Mouse (Mus musculus) midbrain, embryonic 13.5 days (tissue): ENCODE measurements at regions not wholly inside any gene's neighbourhood (a gene's known extent, or its start where the extent isn't known, plus 50 kb on each side); places are given as distances from the start of the nearest gene placed in this dataset.

ENCODE experiments used
- ATAC-seq: fragments of 200-750 bp; cut with Nextera tagmentation; 2 replicates; pipeline ENCODE4 v1.8.0; 2017; ENCODE audit warnings: mild to moderate bottlenecking, moderate TSS enrichment, moderate library complexity
- H3K27ac ChIP-seq: fragments of 300-500 bp; sonication (generic); 2 replicates; pipeline ENCODE4 v1.5.1; 2015; ENCODE audit warnings: inconsistent platforms, mild to moderate bottlenecking, moderate library complexity
- H3K27me3 ChIP-seq: fragments of 300-500 bp; sonication (generic); 2 replicates; pipeline ENCODE4 v1.6.1; 2015; ENCODE audit warnings: mild to moderate bottlenecking, inconsistent platforms
- H3K36me3 ChIP-seq: fragments of 300-500 bp; sonication (generic); 2 replicates; pipeline ENCODE4 v1.6.1; 2015; ENCODE audit warnings: mild to moderate bottlenecking, inconsistent platforms
- H3K4me1 ChIP-seq: fragments of 300-500 bp; sonication (generic); replicated peaks from 2 replicates; pipeline ENCODE4 v1.6.1; 2015; ENCODE audit warnings: inconsistent platforms
- H3K4me2 ChIP-seq: fragments of 300-500 bp; sonication (generic); replicated peaks from 2 replicates; pipeline ENCODE4 v1.6.1; 2015; ENCODE audit warnings: moderate library complexity, mild to moderate bottlenecking, inconsistent platforms
- H3K4me3 ChIP-seq: fragments of 300-500 bp; sonication (generic); replicated peaks from 2 replicates; pipeline ENCODE4 v1.5.1; 2015; ENCODE audit warnings: mild to moderate bottlenecking, inconsistent platforms
- H3K9ac ChIP-seq: fragments of 300-500 bp; sonication (generic); replicated peaks from 2 replicates; pipeline ENCODE4 v1.6.1; 2015; ENCODE audit warnings: mild to moderate bottlenecking, inconsistent platforms
- H3K9me3 ChIP-seq: fragments of 300-500 bp; sonication (generic); 2 replicates; pipeline ENCODE4 v1.6.1; 2016; ENCODE audit warnings: mild to moderate bottlenecking, inconsistent platforms
- whole genome bisulfite sequencing: fragments of 180-500 bp; shearing (Covaris S2); methylation state at CpG from one replicate; pipeline ENCODE4 v1.1.7; 2015; 5-methylcytosine and 5-hydroxymethylcytosine counted together

GRCm38 (mm10) chr8:24215510-24216138 lies 510.0 kb downstream of the Adam3 start:
- H3K9ac ChIP-seq = no peak overlapping the region
- no peak for ATAC-seq
- no peak overlapping the region for H3K4me2 ChIP-seq
- H3K36me3 ChIP-seq = no peaks in the 10 kb centered on the region
- no peaks in the 10 kb centered on the region for H3K4me1 ChIP-seq
- no peak overlapping the region for H3K27ac ChIP-seq
- H3K27me3 ChIP-seq = no peaks in the 10 kb centered on the region
- whole genome bisulfite sequencing = 79% methylated on average over 9 of the region's 9 CpGs
- H3K4me3 ChIP-seq = no peak overlapping the region
- no peaks in the 10 kb centered on the region for H3K9me3 ChIP-seq

GRCm38 (mm10) chr8:24214315-24214714 lies 511.3 kb downstream of the Adam3 start:
- Histone ChIP-seq H3K36me3 (no peaks in the 10 kb centered on the region), H3K9ac (no peak overlapping the region), H3K9me3 (no peaks in the 10 kb centered on the region), H3K27me3 (no peaks in the 10 kb centered on the region), H3K4me1 (no peaks in the 10 kb centered on the region), H3K4me2 (no peak overlapping the region), H3K27ac (no peak overlapping the region), H3K4me3 (no peak overlapping the region)
- ATAC-seq = no peak
- WGBS = 83% methylated on average over 4 of the region's 4 CpGs

GRCm38 (mm10) chr8:24212216-24213200 lies 513.1 kb downstream of the Adam3 start:
- no peak for ATAC-seq

GRCm38 (mm10) chr8:24211091-24211490 lies 514.6 kb downstream of the Adam3 start:
- Histone ChIP-seq H3K4me1 (no peaks in the 10 kb centered on the region), H3K27ac (no peak overlapping the region), H3K4me3 (no peak overlapping the region), H3K36me3 (no peaks in the 10 kb centered on the region), H3K9ac (no peak overlapping the region), H3K27me3 (no peaks in the 10 kb centered on the region), H3K4me2 (no peak overlapping the region), H3K9me3 (no peaks in the 10 kb centered on the region)
- 76% methylated on average over 1 of the region's 1 CpGs for WGBS
- no peak for ATAC-seq

More at GRCm38 (mm10) chr8:24212216-24213200, 513.1 kb downstream of the Adam3 start:
- H3K4me1 ChIP-seq = no peaks in the 10 kb centered on the region
- WGBS = 93% methylated on average over 3 of the region's 3 CpGs
- no peaks in the 10 kb centered on the region for H3K27me3 ChIP-seq
- H3K36me3 ChIP-seq = no peaks in the 10 kb centered on the region
- no peaks in the 10 kb centered on the region for H3K9me3 ChIP-seq
- H3K4me2 ChIP-seq = no peak overlapping the region
- no peak overlapping the region for H3K4me3 ChIP-seq
- no peak overlapping the region for H3K9ac ChIP-seq
- no peak overlapping the region for H3K27ac ChIP-seq
